Mouse (Mus musculus) MEL (cell line): ENCODE measurements around the gene Micu1. TPM values are rescaled to one million over a fixed set of nuclear protein-coding genes. Genes with fewer than 3 reads are reported as not detected.

Experiments used
- DNase-seq: peaks from one replicate; pipeline ENCODE4 v3.0.0; 2011; ENCODE audit warnings: low read depth, low spot score
- H3K27ac ChIP-seq: 2 replicates; pipeline ENCODE4 v1.5.1; 2012; ENCODE audit warnings: low read depth, mild to moderate bottlenecking, control low read depth, low read length, moderate library complexity; ENCODE audit not compliant: control insufficient read depth
- H3K27me3 ChIP-seq, 2 experiments: fragments of 150-350 bp in 1 of 2; sonication (generic) in 1 of 2; 2 replicates each; pipeline ENCODE4 v1.6.1; 2012; ENCODE audit warnings: low read length in 2 of 2, mild to moderate bottlenecking in 2 of 2, improper control_type of control experiment in 1 of 2, moderate library complexity in 1 of 2; ENCODE audit not compliant: insufficient read depth in 2 of 2, control insufficient read depth in 1 of 2
- H3K36me3 ChIP-seq, 2 experiments: 2 replicates each; pipeline ENCODE4 v1.6.1; 2012 to 2014; ENCODE audit warnings: low read length in 2 of 2, improper control_type of control experiment in 1 of 2, inconsistent platforms in 1 of 2, mild to moderate bottlenecking in 1 of 2; ENCODE audit not compliant: insufficient read depth in 2 of 2, control insufficient read depth in 1 of 2
- H3K4me1 ChIP-seq, 2 experiments: fragments of 150-350 bp in 1 of 2; sonication (generic) in 1 of 2; 2 replicates each; pipeline ENCODE4 v1.6.1; 2012; ENCODE audit warnings: low read length in 2 of 2, improper control_type of control experiment in 1 of 2, mild to moderate bottlenecking in 1 of 2; ENCODE audit not compliant: insufficient read depth in 2 of 2, control insufficient read depth in 1 of 2
- H3K4me3 ChIP-seq, 2 experiments: fragments of 150-350 bp in 1 of 2; sonication (generic) in 1 of 2; 2 replicates each; pipeline ENCODE4 v1.5.1; 2012; ENCODE audit warnings: low read depth in 2 of 2, low read length in 2 of 2, mild to moderate bottlenecking in 2 of 2, moderate library complexity in 2 of 2, control low read depth in 1 of 2, improper control_type of control experiment in 1 of 2; ENCODE audit not compliant: control insufficient read depth in 1 of 2, insufficient read depth in 1 of 2
- H3K79me2 ChIP-seq: 2 replicates; pipeline ENCODE4 v1.6.1; 2012; ENCODE audit warnings: mild to moderate bottlenecking, low read length, moderate library complexity; ENCODE audit not compliant: control insufficient read depth, poor library complexity, insufficient read depth
- H3K9ac ChIP-seq: 2 replicates; pipeline ENCODE4 v1.6.1; 2012; ENCODE audit warnings: low read depth, mild to moderate bottlenecking, control low read depth, low read length, moderate library complexity; ENCODE audit not compliant: control insufficient read depth, poor library complexity, severe bottlenecking
- H3K9me3 ChIP-seq: fragments of 150-350 bp; sonication (generic); replicated peaks from 2 replicates; pipeline ENCODE4 v1.6.1; 2012; ENCODE audit warnings: mild to moderate bottlenecking, low read length, improper control_type of control experiment, moderate library complexity; ENCODE audit not compliant: insufficient read depth
- BHLHE40 ChIP-seq: IDR thresholded peaks from 2 replicates; pipeline ENCODE4 v1.6.1; 2012; ENCODE audit warnings: low read depth, mild to moderate bottlenecking, inconsistent platforms, low read length, improper control_type of control experiment, borderline replicate concordance
- CHD1 ChIP-seq: IDR thresholded peaks from 2 replicates; pipeline ENCODE4 v1.6.1; 2012; ENCODE audit warnings: low read depth, mild to moderate bottlenecking, inconsistent platforms, low read length, improper control_type of control experiment
- CHD2 ChIP-seq: IDR thresholded peaks from 2 replicates; pipeline ENCODE4 v1.6.1; 2011; ENCODE audit warnings: low read length, improper control_type of control experiment
- CTCF ChIP-seq, 3 experiments: IDR thresholded peaks in 2 of 3; conservative IDR thresholded peaks in 1 of 3; 2 replicates each; pipeline ENCODE4 v1.5.1; 2011 to 2012; ENCODE audit warnings: low read length in 3 of 3, low read depth in 2 of 3, mild to moderate bottlenecking in 2 of 3, improper control_type of control experiment in 1 of 3, inconsistent platforms in 1 of 3, mixed read lengths in 1 of 3, moderate library complexity in 1 of 3; ENCODE audit not compliant: control insufficient read depth in 1 of 3, insufficient read depth in 1 of 3, poor library complexity in 1 of 3, severe bottlenecking in 1 of 3
- E2F4 ChIP-seq: IDR thresholded peaks from 2 replicates; pipeline ENCODE4 v1.6.1; 2011; ENCODE audit warnings: low read depth, low read length, improper control_type of control experiment, borderline replicate concordance
- EP300 ChIP-seq, 2 experiments: IDR thresholded peaks; 2 replicates each; pipeline ENCODE4 v1.6.1; 2011; ENCODE audit warnings: improper control_type of control experiment in 2 of 2, low read length in 2 of 2, low read depth in 1 of 2, mild to moderate bottlenecking in 1 of 2
- HCFC1 ChIP-seq: IDR thresholded peaks from 2 replicates; pipeline ENCODE4 v1.6.1; 2012; ENCODE audit warnings: low read depth, mild to moderate bottlenecking, inconsistent platforms, low read length, improper control_type of control experiment, moderate library complexity
- MAFK ChIP-seq: IDR thresholded peaks from 2 replicates; pipeline ENCODE4 v1.6.1; 2011; ENCODE audit warnings: low read depth, mild to moderate bottlenecking, low read length, improper control_type of control experiment, borderline replicate concordance
- MAZ ChIP-seq: IDR thresholded peaks from 2 replicates; pipeline ENCODE4 v1.6.1; 2012; ENCODE audit warnings: low read depth, mild to moderate bottlenecking, inconsistent platforms, low read length, improper control_type of control experiment
- MEF2A ChIP-seq: IDR thresholded peaks from 2 replicates; pipeline ENCODE4 v1.6.1; 2014; ENCODE audit warnings: low read depth, mild to moderate bottlenecking, inconsistent platforms, low read length, improper control_type of control experiment; ENCODE audit not compliant: poor library complexity, insufficient replicate concordance, severe bottlenecking; ENCODE audit errors: extremely low read depth
- MXI1 ChIP-seq: IDR thresholded peaks from 2 replicates; pipeline ENCODE4 v1.6.1; 2011; ENCODE audit warnings: mild to moderate bottlenecking, low read depth, low read length, improper control_type of control experiment
- MYB ChIP-seq: IDR thresholded peaks from 2 replicates; pipeline ENCODE4 v1.6.1; 2011; ENCODE audit warnings: mild to moderate bottlenecking, low read depth, low read length, improper control_type of control experiment
- NRF1 ChIP-seq: IDR thresholded peaks from 2 replicates; pipeline ENCODE4 v1.6.1; 2014; ENCODE audit warnings: low read depth, mild to moderate bottlenecking, inconsistent platforms, low read length, improper control_type of control experiment, moderate library complexity; ENCODE audit not compliant: poor library complexity, insufficient read depth, severe bottlenecking
- POLR2AphosphoS2 ChIP-seq: IDR thresholded peaks from 2 replicates; pipeline ENCODE4 v1.6.1; 2011; ENCODE audit warnings: low read length, improper control_type of control experiment
- POLR2AphosphoS5 ChIP-seq: IDR thresholded peaks from 2 replicates; pipeline ENCODE4 v1.6.1; 2012; ENCODE audit warnings: low read depth, borderline replicate concordance, mild to moderate bottlenecking, inconsistent platforms, low read length, moderate library complexity, mixed read lengths
- TAL1 ChIP-seq: IDR thresholded peaks from 2 replicates; pipeline ENCODE4 v1.6.1; 2012; ENCODE audit warnings: mild to moderate bottlenecking, inconsistent platforms, low read length, moderate library complexity, mixed read lengths
- USF1 ChIP-seq: IDR thresholded peaks from 2 replicates; pipeline ENCODE4 v1.6.1; 2014; ENCODE audit warnings: low read depth, mild to moderate bottlenecking, inconsistent platforms, low read length, improper control_type of control experiment, moderate library complexity
- ZMIZ1 ChIP-seq: IDR thresholded peaks from 2 replicates; pipeline ENCODE4 v1.6.1; 2012; ENCODE audit warnings: low read depth, mild to moderate bottlenecking, inconsistent platforms, low read length, improper control_type of control experiment, moderate library complexity
- polyA plus RNA-seq, 2 experiments: library from polyadenylated mRNA; stranded (reverse) in 1 of 2; unstranded in 1 of 2; fragments of >175 nt in 1 of 2; fragments of >200 nt in 1 of 2; gene quantifications; 2 replicates each; pipeline versions ENCODE4 v1.2.1 to v1.2.4; 2012; ENCODE audit warnings: low replicate concordance in 2 of 2, low read depth in 1 of 2; ENCODE audit not compliant: insufficient read length in 2 of 2, insufficient read depth in 1 of 2, missing spikeins in 1 of 2
- total RNA-seq: library from RNA; depleted of rRNA; stranded (reverse); fragments of 300-350 nt; gene quantifications from 2 replicates; pipeline ENCODE4 v1.2.3, GENCODE M21; 2012

Gene Micu1
- total and polyA plus RNA-seq, 3 experiments: 18.0 to 26.8 TPM; not detected in 1

GRCm38 (mm10) chr10:59831950-59832349 lies 129.7 kb downstream of the Micu1 start:
- Histone ChIP-seq H3K27ac (no peak overlapping the region), H3K79me2 (no peaks in the 10 kb centered on the region), H3K36me3 (no peaks in the 10 kb centered on the region), H3K9me3 (no peaks in the 10 kb centered on the region), H3K9ac (no peak overlapping the region), H3K27me3 (no peaks in the 10 kb centered on the region), H3K4me1 (no peaks in the 10 kb centered on the region), H3K4me3 (no peak overlapping the region)
- peak; percentile 17 for DNase-seq
- TF ChIP-seq MAFK: no peak
- TF ChIP-seq MXI1: 0 out of 2 replicates have a peak, but pooled peaks have one; percentile 16

- H3K4me3 ChIP-seq: no peak overlapping the region
- H3K79me2 ChIP-seq: no peaks in the 10 kb centered on the region
- H3K4me1 ChIP-seq: no peaks in the 10 kb centered on the region
- H3K36me3 ChIP-seq: no peaks in the 10 kb centered on the region
- H3K27me3 ChIP-seq: no peaks in the 10 kb centered on the region
- no peak for TF ChIP-seq E2F4
- no peak overlapping the region for H3K9ac ChIP-seq
- no peak for DNase-seq
- no peak overlapping the region for H3K27ac ChIP-seq
- no peaks in the 10 kb centered on the region for H3K9me3 ChIP-seq
Measured at GRCm38 (mm10) chr10:59835301-59836155, 133.3 kb downstream of the Micu1 start.

GRCm38 (mm10) chr10:59837490-59837889 lies 135.2 kb downstream of the Micu1 start:
- no peak for DNase-seq
- H3K9ac ChIP-seq: no peak overlapping the region
- no peak overlapping the region for H3K27ac ChIP-seq
- H3K36me3 ChIP-seq: no peaks in the 10 kb centered on the region
- no peaks in the 10 kb centered on the region for H3K27me3 ChIP-seq
- TF ChIP-seq CTCF (IDR thresholded peaks at IDR 0.05 in 2 of 3, conservative IDR thresholded peaks at IDR 0.05 in 1 of 3; ENCODE audit: control insufficient read depth in 1 of 3, insufficient read depth in 1 of 3, low read depth in 2 of 3, low read length in 3 of 3, poor library complexity in 1 of 3, severe bottlenecking in 1 of 3) (no peak), CHD1 (no peak), ZMIZ1 (no peak)
- H3K9me3 ChIP-seq: no peaks in the 10 kb centered on the region
- H3K79me2 ChIP-seq: no peaks in the 10 kb centered on the region
- no peak overlapping the region for H3K4me3 ChIP-seq
- no peaks in the 10 kb centered on the region for H3K4me1 ChIP-seq

- H3K27ac ChIP-seq: no peak overlapping the region
- H3K4me1 ChIP-seq: no peaks in the 10 kb centered on the region
- no peak for DNase-seq
- no peaks in the 10 kb centered on the region for H3K36me3 ChIP-seq
- TF ChIP-seq NRF1 (no peak), EP300 (IDR thresholded peaks at IDR 0.05; ENCODE audit: low read depth in 1 of 2, low read length in 2 of 2) (no peak), USF1 (no peak), MEF2A (no peak), POLR2AphosphoS2 (no peak), BHLHE40 (no peak), HCFC1 (no peak), MAZ (no peak), POLR2AphosphoS5 (no peak), TAL1 (no peak), CHD1 (no peak), CHD2 (no peak), ZMIZ1 (no peak), MYB (no peak)
- H3K27me3 ChIP-seq: no peaks in the 10 kb centered on the region
- no peaks in the 10 kb centered on the region for H3K79me2 ChIP-seq
- no peak overlapping the region for H3K9ac ChIP-seq
- no peaks in the 10 kb centered on the region for H3K9me3 ChIP-seq
- no peak overlapping the region for H3K4me3 ChIP-seq
Measured at GRCm38 (mm10) chr10:59841434-59841833, 139.2 kb downstream of the Micu1 start.
